Mouse (Mus musculus): ENCODE measurements at regions not wholly inside any gene's neighbourhood (a gene's known extent, or its start where the extent isn't known, plus 50 kb on each side); places are given as distances from the start of the nearest gene placed in this dataset.

- peak; percentile 62 for DNase-seq (ENCODE audit: low spot score)
- H3K36me3 ChIP-seq, result no peaks in the 10 kb centered on the region
- 20% methylated on average over 7 of the region's 7 CpGs for WGBS
- H3K4me3 ChIP-seq, result no peak overlapping the region
- peak overlapping the region; percentile 87 for H3K27ac ChIP-seq
- H3K9me3 ChIP-seq, result no peaks in the 10 kb centered on the region
- H3K27me3 ChIP-seq (ENCODE audit: insufficient read depth, poor library complexity, severe bottlenecking), result no peaks in the 10 kb centered on the region
- peaks cover 21% of the 10 kb centered on the region for H3K4me1 ChIP-seq (replicated peaks)
Observed at GRCm38 (mm10) chr1:193449394-193450103, 79.5 kb upstream of the Camk1g start.

- Histone ChIP-seq H3K4me3 (no peak overlapping the region), H3K4me1 (replicated peaks) (peaks cover 21% of the 10 kb centered on the region), H3K27ac (peak overlapping the region; percentile 87), H3K27me3 (ENCODE audit: insufficient read depth, poor library complexity, severe bottlenecking) (no peaks in the 10 kb centered on the region), H3K36me3 (no peaks in the 10 kb centered on the region), H3K9me3 (no peaks in the 10 kb centered on the region)
- no peak for DNase-seq (ENCODE audit: low spot score)
- 77% methylated on average over 3 of the region's 3 CpGs for WGBS
Observed at GRCm38 (mm10) chr1:193448793-193449393, 78.8 kb upstream of the Camk1g start.

GRCm38 (mm10) chr1:193447647-193448046 lies 77.5 kb upstream of the Camk1g start:
- peaks cover 21% of the 10 kb centered on the region for H3K4me1 ChIP-seq (replicated peaks)
- DNase-seq (ENCODE audit: low spot score), result no peak
- H3K27ac ChIP-seq, result no peak overlapping the region
- H3K4me3 ChIP-seq, result no peak overlapping the region
- WGBS, result 91% methylated on average over 5 of the region's 5 CpGs
- H3K9me3 ChIP-seq, result no peaks in the 10 kb centered on the region
- no peaks in the 10 kb centered on the region for H3K36me3 ChIP-seq
- no peaks in the 10 kb centered on the region for H3K27me3 ChIP-seq (ENCODE audit: insufficient read depth, poor library complexity, severe bottlenecking)

GRCm38 (mm10) chr1:193443964-193444676 lies 74.0 kb upstream of the Camk1g start:
- 84% methylated on average over 1 of the region's 1 CpGs for WGBS
- DNase-seq (ENCODE audit: low spot score), result no peak
- no peak overlapping the region for H3K4me3 ChIP-seq

GRCm38 (mm10) chr1:193440512-193440911 lies 70.4 kb upstream of the Camk1g start:
- Histone ChIP-seq H3K36me3 (no peaks in the 10 kb centered on the region), H3K4me1 (replicated peaks) (no peaks in the 10 kb centered on the region), H3K27ac (no peak overlapping the region), H3K27me3 (ENCODE audit: insufficient read depth, poor library complexity, severe bottlenecking) (no peaks in the 10 kb centered on the region), H3K4me3 (no peak overlapping the region), H3K9me3 (no peaks in the 10 kb centered on the region)
- no peak for DNase-seq (ENCODE audit: low spot score)
- 0% methylated on average over 1 of the region's 1 CpGs for WGBS

More at GRCm38 (mm10) chr1:193443964-193444676, 74.0 kb upstream of the Camk1g start:
- H3K4me1 ChIP-seq (replicated peaks), result no peaks in the 10 kb centered on the region
- H3K9me3 ChIP-seq, result no peaks in the 10 kb centered on the region
- H3K36me3 ChIP-seq, result no peaks in the 10 kb centered on the region
- no peaks in the 10 kb centered on the region for H3K27me3 ChIP-seq (ENCODE audit: insufficient read depth, poor library complexity, severe bottlenecking)
- H3K27ac ChIP-seq, result no peak overlapping the region

- DNase-seq (ENCODE audit: low spot score), result no peak
Observed at GRCm38 (mm10) chr1:193434281-193434680, 64.2 kb upstream of the Camk1g start.

GRCm38 (mm10) chr1:193433493-193434021 lies 63.5 kb upstream of the Camk1g start:
- WGBS, result 32% methylated on average over 7 of the region's 7 CpGs
- no peaks in the 10 kb centered on the region for H3K9me3 ChIP-seq
- H3K4me1 ChIP-seq (replicated peaks), result peaks cover 11% of the 10 kb centered on the region
- no peak for DNase-seq (ENCODE audit: low spot score)
- no peaks in the 10 kb centered on the region for H3K36me3 ChIP-seq
- H3K4me3 ChIP-seq, result no peak overlapping the region
- H3K27ac ChIP-seq, result peak overlapping the region; percentile 66
- H3K27me3 ChIP-seq (ENCODE audit: insufficient read depth, poor library complexity, severe bottlenecking), result no peaks in the 10 kb centered on the region

More at GRCm38 (mm10) chr1:193434281-193434680, 64.2 kb upstream of the Camk1g start:
- no peak overlapping the region for H3K4me3 ChIP-seq
- WGBS, result 78% methylated on average over 4 of the region's 4 CpGs
- H3K27ac ChIP-seq, result no peak overlapping the region
- no peaks in the 10 kb centered on the region for H3K36me3 ChIP-seq
- no peaks in the 10 kb centered on the region for H3K9me3 ChIP-seq
- H3K27me3 ChIP-seq (ENCODE audit: insufficient read depth, poor library complexity, severe bottlenecking), result no peaks in the 10 kb centered on the region
- peaks cover 11% of the 10 kb centered on the region for H3K4me1 ChIP-seq (replicated peaks)

GRCm38 (mm10) chr1:193430231-193430630 lies 60.1 kb upstream of the Camk1g start:
- WGBS, result 62% methylated on average over 8 of the region's 8 CpGs

GRCm38 (mm10) chr1:193423653-193424075 lies 53.6 kb upstream of the Camk1g start:
- WGBS, result 64% methylated on average over 8 of the region's 8 CpGs

More at GRCm38 (mm10) chr1:193430231-193430630, 60.1 kb upstream of the Camk1g start:
- H3K36me3 ChIP-seq, result no peaks in the 10 kb centered on the region
- peaks cover 11% of the 10 kb centered on the region for H3K4me1 ChIP-seq (replicated peaks)
- DNase-seq (ENCODE audit: low spot score), result no peak
- no peak overlapping the region for H3K4me3 ChIP-seq
- peaks cover 8% of the 10 kb centered on the region for H3K27me3 ChIP-seq (ENCODE audit: insufficient read depth, poor library complexity, severe bottlenecking)
- no peaks in the 10 kb centered on the region for H3K9me3 ChIP-seq
- H3K27ac ChIP-seq, result no peak overlapping the region

GRCm38 (mm10) chr1:193422886-193423285 lies 52.8 kb upstream of the Camk1g start:
- H3K9me3 ChIP-seq, result no peaks in the 10 kb centered on the region
- 68% methylated on average over 1 of the region's 1 CpGs for WGBS
- H3K36me3 ChIP-seq, result no peaks in the 10 kb centered on the region
- peaks cover 8% of the 10 kb centered on the region for H3K27me3 ChIP-seq (ENCODE audit: insufficient read depth, poor library complexity, severe bottlenecking)
- no peak overlapping the region for H3K4me3 ChIP-seq
- no peak overlapping the region for H3K27ac ChIP-seq
- H3K4me1 ChIP-seq (replicated peaks), result peaks cover 28% of the 10 kb centered on the region
- no peak for DNase-seq (ENCODE audit: low spot score)

More at GRCm38 (mm10) chr1:193423653-193424075, 53.6 kb upstream of the Camk1g start:
- Histone ChIP-seq H3K27ac (no peak overlapping the region; the same call in 1 of the 2 replicates), H3K4me1 (replicated peaks) (peaks cover 20% of the 10 kb centered on the region), H3K4me3 (no peak overlapping the region), H3K36me3 (no peaks in the 10 kb centered on the region), H3K9me3 (no peaks in the 10 kb centered on the region), H3K27me3 (ENCODE audit: insufficient read depth, poor library complexity, severe bottlenecking) (peaks cover 8% of the 10 kb centered on the region)
- DNase-seq (ENCODE audit: low spot score), result no peak

GRCm38 (mm10) chr1:193421820-193422219 lies 51.7 kb upstream of the Camk1g start:
- H3K27me3 ChIP-seq (ENCODE audit: insufficient read depth, poor library complexity, severe bottlenecking), result peaks cover 3% of the 10 kb centered on the region; the same call in 1 of the 2 replicates
- H3K9me3 ChIP-seq, result no peaks in the 10 kb centered on the region
- DNase-seq (ENCODE audit: low spot score), result no peak
- H3K36me3 ChIP-seq, result no peaks in the 10 kb centered on the region
- H3K4me1 ChIP-seq (replicated peaks), result peaks cover 31% of the 10 kb centered on the region
- 84% methylated on average over 1 of the region's 1 CpGs for WGBS
- H3K27ac ChIP-seq, result no peak overlapping the region
- H3K4me3 ChIP-seq, result no peak overlapping the region

GRCm38 (mm10) chr1:193421414-193421813 lies 51.3 kb upstream of the Camk1g start:
- no peak overlapping the region for H3K4me3 ChIP-seq
- no peak overlapping the region for H3K27ac ChIP-seq
- no peak for DNase-seq (ENCODE audit: low spot score)
- no peaks in the 10 kb centered on the region for H3K36me3 ChIP-seq
- peaks cover 31% of the 10 kb centered on the region for H3K4me1 ChIP-seq (replicated peaks)
- H3K9me3 ChIP-seq, result no peaks in the 10 kb centered on the region
- no peaks in the 10 kb centered on the region; the same call in 1 of the 2 replicates for H3K27me3 ChIP-seq (ENCODE audit: insufficient read depth, poor library complexity, severe bottlenecking)
